In genomic region chr19:44708885-44709284, GRCm38 (mm10) we compare ENCODE assay signal across 15 mouse cellular contexts. TPM values are rescaled to one million over a fixed set of nuclear protein-coding genes. Genes with fewer than 3 reads are reported as not detected.
DNase-seq lines count a peak whose midpoint lies in the region; ATAC-seq lines count a peak whose summit lies in the region.
"Had no signal": no experiment of that assay in that cellular context is flagged by ENCODE, and none has a peak within 500 bp of the region (broad histone marks: within the 10 kb centered on the region; RNA-seq: fewer than 3 reads in every experiment).

No protein-coding gene starts in this region.

- intact Hi-C loops in left cerebral cortex, postnatal 14 days (cut with DNase I): no loop called here

- H3K9ac ChIP-seq in intestine, embryonic 16.5 days (ENCODE audit: low read depth, low read length): no peak overlapping the region
- H3K9ac ChIP-seq in intestine, embryonic 15.5 days: no peak overlapping the region
- H3K9ac ChIP-seq in heart, embryonic 13.5 days: no peak overlapping the region
- no peak overlapping the region for H3K9ac ChIP-seq in lung, embryonic 16.5 days (ENCODE audit: low read length)
- H3K9ac ChIP-seq in liver, embryonic 11.5 days (ENCODE audit: low read depth, low read length): no peak overlapping the region
- H3K9ac ChIP-seq: forebrain, embryonic 15.5 days; midbrain, embryonic 15.5 days had no signal

- H3K27ac ChIP-seq in intestine, embryonic 16.5 days (ENCODE audit: low read length): no peak overlapping the region
- no peak overlapping the region for H3K27ac ChIP-seq in intestine, embryonic 15.5 days
- H3K27ac ChIP-seq in heart, embryonic 13.5 days (replicated peaks): peak overlapping the region; percentile 55
- no peak overlapping the region for H3K27ac ChIP-seq in lung, embryonic 16.5 days (ENCODE audit: low read length)
- no peak overlapping the region for H3K27ac ChIP-seq in liver, embryonic 11.5 days (ENCODE audit: low read depth, low read length)
- H3K27ac ChIP-seq: forebrain, embryonic 15.5 days; midbrain, embryonic 15.5 days had no signal

- H3K4me2 ChIP-seq in intestine, embryonic 16.5 days (ENCODE audit: low read depth, low read length): no peak overlapping the region
- H3K4me2 ChIP-seq in intestine, embryonic 15.5 days (replicated peaks): no peak overlapping the region
- no peak overlapping the region for H3K4me2 ChIP-seq in heart, embryonic 13.5 days
- no peak overlapping the region for H3K4me2 ChIP-seq in lung, embryonic 16.5 days (ENCODE audit: low read depth, low read length)
- H3K4me2 ChIP-seq in liver, embryonic 11.5 days: no peak overlapping the region
- H3K4me2 ChIP-seq: forebrain, embryonic 15.5 days; midbrain, embryonic 15.5 days had no signal

- ATAC-seq in intestine, embryonic 16.5 days: peak; percentile 9; the same call in 1 of the 2 replicates
- no peak for ATAC-seq in intestine, embryonic 15.5 days
- ATAC-seq in heart, embryonic 13.5 days (ENCODE audit: extremely low read depth, insufficient number of reproducible peaks, low FRiP score, low TSS enrichment): peak; percentile 63; the same call in 1 of the 2 replicates
- ATAC-seq in lung, embryonic 16.5 days (ENCODE audit: low read depth): peak; percentile 26; the same call in 1 of the 2 replicates
- no peak for ATAC-seq in liver, embryonic 11.5 days (replicated peaks; ENCODE audit: low FRiP score)
- ATAC-seq: CD4-positive, CD25-positive, alpha-beta regulatory T cell, adult 4 months; forebrain, embryonic 15.5 days; midbrain, embryonic 15.5 days had no signal

- H3K27me3 ChIP-seq in intestine, embryonic 16.5 days (replicated peaks; ENCODE audit: control insufficient read depth, insufficient read depth, low read length): peaks cover 11% of the 10 kb centered on the region; the same call in 1 of the 2 replicates
- H3K27me3 ChIP-seq in intestine, embryonic 15.5 days (replicated peaks): peaks cover 15% of the 10 kb centered on the region
- peaks cover 34% of the 10 kb centered on the region for H3K27me3 ChIP-seq in heart, embryonic 13.5 days (replicated peaks)
- peaks cover 2% of the 10 kb centered on the region; the same call in 1 of the 2 replicates for H3K27me3 ChIP-seq in lung, embryonic 16.5 days (ENCODE audit: control insufficient read depth, insufficient read depth, low read depth, low read length)
- H3K27me3 ChIP-seq in liver, embryonic 11.5 days (replicated peaks; ENCODE audit: control insufficient read depth, insufficient read depth, low read length): peaks cover 3% of the 10 kb centered on the region; the same call in 1 of the 2 replicates
- H3K27me3 ChIP-seq: forebrain, embryonic 15.5 days had no signal

- no peaks in the 10 kb centered on the region for H3K36me3 ChIP-seq in intestine, embryonic 16.5 days (ENCODE audit: control insufficient read depth, insufficient read depth, low read length)
- no peaks in the 10 kb centered on the region for H3K36me3 ChIP-seq in intestine, embryonic 15.5 days
- no peaks in the 10 kb centered on the region for H3K36me3 ChIP-seq in heart, embryonic 13.5 days
- H3K36me3 ChIP-seq in lung, embryonic 16.5 days (ENCODE audit: control insufficient read depth, insufficient read depth, low read length): no peaks in the 10 kb centered on the region
- H3K36me3 ChIP-seq in liver, embryonic 11.5 days (ENCODE audit: control insufficient read depth, insufficient read depth, low read length): no peaks in the 10 kb centered on the region
- H3K36me3 ChIP-seq: forebrain, embryonic 15.5 days; midbrain, embryonic 15.5 days had no signal

- DNase-seq in NIH3T3 (ENCODE audit: low read depth): peak; percentile 76
- DNase-seq in liver, embryonic 11.5 days (ENCODE audit: low spot score): no peak
- DNase-seq in left cerebral cortex, postnatal 14 days (ENCODE audit: low spot score in 2 of 2): no peak
- DNase-seq in right cerebral cortex, postnatal 4 days: no peak
- DNase-seq: cerebellum, adult 11 months; thymus, postnatal 25 days had no signal

- WGBS in intestine, embryonic 16.5 days: 36% methylated on average over 3 of the region's 3 CpGs
- 30% methylated on average over 3 of the region's 3 CpGs for WGBS in intestine, embryonic 15.5 days
- WGBS in heart, embryonic 13.5 days: 13% methylated on average over 3 of the region's 3 CpGs
- 8% methylated on average over 3 of the region's 3 CpGs for WGBS in lung, embryonic 16.5 days
- WGBS in liver, embryonic 11.5 days: 45% methylated on average over 3 of the region's 3 CpGs

- 0 out of 2 replicates have a peak, but pooled peaks cover 4% of the 10 kb centered on the region for H3K9me3 ChIP-seq in intestine, embryonic 16.5 days (ENCODE audit: control insufficient read depth, low read length)
- no peaks in the 10 kb centered on the region for H3K9me3 ChIP-seq in intestine, embryonic 15.5 days
- H3K9me3 ChIP-seq in heart, embryonic 13.5 days: peaks cover 5% of the 10 kb centered on the region; the same call in 1 of the 2 replicates
- no peaks in the 10 kb centered on the region; the same call in 1 of the 2 replicates for H3K9me3 ChIP-seq in lung, embryonic 16.5 days (ENCODE audit: control insufficient read depth, low read length)
- H3K9me3 ChIP-seq in liver, embryonic 11.5 days (ENCODE audit: control insufficient read depth, low read length): no peaks in the 10 kb centered on the region
- H3K9me3 ChIP-seq: forebrain, embryonic 15.5 days had no signal

- H3K4me3 ChIP-seq in intestine, embryonic 16.5 days (ENCODE audit: low read length): no peak overlapping the region
- H3K4me3 ChIP-seq in intestine, embryonic 15.5 days (replicated peaks): no peak overlapping the region
- no peak overlapping the region for H3K4me3 ChIP-seq in heart, embryonic 13.5 days
- no peak overlapping the region for H3K4me3 ChIP-seq in lung, embryonic 16.5 days (ENCODE audit: low read length)
- H3K4me3 ChIP-seq in liver, embryonic 11.5 days (ENCODE audit: low read depth, low read length): no peak overlapping the region
- H3K4me3 ChIP-seq: forebrain, embryonic 15.5 days; midbrain, embryonic 15.5 days had no signal

- H3K4me1 ChIP-seq in intestine, embryonic 16.5 days (ENCODE audit: control insufficient read depth, insufficient read depth, low read length): no peaks in the 10 kb centered on the region
- H3K4me1 ChIP-seq in intestine, embryonic 15.5 days (replicated peaks): no peaks in the 10 kb centered on the region
- H3K4me1 ChIP-seq in heart, embryonic 13.5 days: peaks cover 17% of the 10 kb centered on the region
- 0 out of 2 replicates have a peak, but pooled peaks cover 2% of the 10 kb centered on the region for H3K4me1 ChIP-seq in lung, embryonic 16.5 days (replicated peaks; ENCODE audit: control insufficient read depth, insufficient read depth, low read length)
- H3K4me1 ChIP-seq in liver, embryonic 11.5 days (replicated peaks; ENCODE audit: control insufficient read depth, insufficient read depth, low read length): no peaks in the 10 kb centered on the region
- H3K4me1 ChIP-seq: forebrain, embryonic 15.5 days; midbrain, embryonic 15.5 days had no signal

RNA-seq across cellular contexts. Expression of gene Pax2, which starts 47.0 kb away (rescaled TPM):
- polyA plus RNA-seq in intestine, embryonic 16.5 days (2015; fragmentation: Nextera tagmentation; extraction: Ambion mirVana): not detected in 2 replicates
- polyA plus RNA-seq in intestine, embryonic 15.5 days (2015; fragmentation: Nextera tagmentation; extraction: Ambion mirVana): 0.04 and 0.11 TPM in 2 replicates
- polyA plus RNA-seq in heart, embryonic 13.5 days (2015; fragmentation: Nextera tagmentation; extraction: Ambion mirVana): not detected in 2 replicates
- polyA plus RNA-seq in lung, embryonic 16.5 days (2015; fragmentation: Nextera tagmentation; extraction: Ambion mirVana): 0.05 TPM in 1 of 2 replicates, not detected in the other
- polyA plus RNA-seq in liver, embryonic 11.5 days (2014; fragmentation: Nextera tagmentation; extraction: Ambion mirVana): not detected in 2 replicates
- under 1 TPM; 0.11 to 0.22 TPM for total RNA-seq in left cerebral cortex, postnatal 14 days (2021)
- total RNA-seq: granulocyte monocyte progenitor cell, adult 5-6 weeks had no signal
- polyA plus RNA-seq: liver, embryonic 16.5 days had no signal

Comparison
In these comparisons a context has a peak if more than half of its experiments do, and no peak if none do; other contexts are left out.
1. ATAC-seq: peak in intestine, embryonic 16.5 days (single experiment), heart, embryonic 13.5 days (single experiment) and lung, embryonic 16.5 days (single experiment); none in intestine, embryonic 15.5 days (single experiment) and liver, embryonic 11.5 days (single experiment).